In the genomic region with DNA sequence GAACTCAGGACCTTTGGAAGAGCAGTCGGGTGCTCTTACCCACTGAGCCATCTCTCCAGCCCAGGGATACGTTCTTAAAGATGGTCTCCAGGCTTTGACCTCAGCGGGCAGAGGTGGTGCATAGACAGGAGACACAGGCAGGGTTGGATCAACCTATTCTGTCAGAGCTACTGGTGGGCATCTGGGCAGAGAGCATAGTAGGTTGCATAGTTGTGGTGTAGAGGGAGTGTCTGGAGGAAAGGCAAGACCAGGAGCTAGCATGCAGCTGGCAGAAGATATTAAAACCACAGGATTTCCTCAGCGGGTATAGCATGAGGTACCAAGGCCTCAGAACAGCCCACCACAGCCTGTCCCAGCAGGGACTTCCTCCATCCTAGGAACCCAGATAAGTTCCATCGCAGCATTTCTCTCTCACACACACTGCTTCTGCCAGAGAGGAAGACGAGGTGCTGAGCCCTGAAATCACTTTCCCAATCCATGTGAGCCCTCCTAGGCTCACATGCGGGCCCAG, we compare ENCODE assay signal across 8 mouse cellular contexts. TPM values are rescaled to one million over a fixed set of nuclear protein-coding genes. Genes with fewer than 3 reads are reported as not detected.
A peak's percentile ranks its signal among the peaks of the same experiment; 100 is the strongest.
DNase-seq lines count a peak whose midpoint lies in the region; ATAC-seq and TF ChIP-seq lines count a peak whose summit lies in the region.

No protein-coding gene starts in this region.

- no peak for DNase-seq in heart, postnatal 14 days
- no peak for DNase-seq in spleen, adult 2 months (ENCODE audit: low read depth in 1 of 2, low spot score in 2 of 2)
- no peak for DNase-seq in spleen, adult 18-20 months
- no peak for DNase-seq in limb, embryonic 10.5 days (ENCODE audit: low spot score)
- DNase-seq in thymus, postnatal 25 days, result peak; percentile 25
- DNase-seq in frontal cortex, postnatal 14 days (ENCODE audit: low spot score in 2 of 2), result no peak
- no peak for DNase-seq in left cerebral cortex, postnatal 36 days (ENCODE audit: low spot score in 2 of 2)

- intact Hi-C loops in heart, postnatal 14 days (cut with DNase I), result loop anchor here (2.0 to 5.0 kb wide), 2 partner anchors 17 to 67 kb away; partner anchors contain the start of gene Cuedc1
- intact Hi-C loops in left cerebral cortex, postnatal 36 days (cut with DNase I), result loop anchor here (5.0 kb wide), 1 partner anchor 47 kb away; no protein-coding TSS in a partner anchor

- TF ChIP-seq POLR2A in spleen, adult 2 months (IDR thresholded peaks at IDR 0.05; ENCODE audit: low read depth, low read length), result no peak

- H3K4me1 ChIP-seq in heart, embryonic 12.5 days (replicated peaks), result peaks cover 65% of the 10 kb centered on the region
- peaks cover 5% of the 10 kb centered on the region; the same call in 1 of the 2 replicates for H3K4me1 ChIP-seq in spleen, adult 2 months (ENCODE audit: control insufficient read depth, insufficient read depth, insufficient read length)
- peaks cover 60% of the 10 kb centered on the region for H3K4me1 ChIP-seq in limb, embryonic 10.5 days

- H3K36me3 ChIP-seq in heart, embryonic 12.5 days, result no peaks in the 10 kb centered on the region
- H3K36me3 ChIP-seq in spleen, adult 2 months (ENCODE audit: control insufficient read depth, insufficient read depth, low read length), result no peaks in the 10 kb centered on the region
- no peaks in the 10 kb centered on the region for H3K36me3 ChIP-seq in limb, embryonic 10.5 days

- 52% methylated on average over 7 of the region's 7 CpGs for WGBS in heart, embryonic 12.5 days
- WGBS in spleen, adult 2 months, result 19% methylated on average over 7 of the region's 7 CpGs
- 85% methylated on average over 7 of the region's 7 CpGs for WGBS in limb, embryonic 10.5 days

- H3K27me3 ChIP-seq in heart, embryonic 12.5 days (replicated peaks), result peaks cover under 1% of the 10 kb centered on the region; the same call in 1 of the 2 replicates
- no peaks in the 10 kb centered on the region for H3K27me3 ChIP-seq in spleen, adult 2 months (ENCODE audit: control insufficient read depth, insufficient read depth, low read length)
- H3K27me3 ChIP-seq in limb, embryonic 10.5 days (ENCODE audit: low read depth, poor library complexity, severe bottlenecking), result peaks cover 16% of the 10 kb centered on the region

- no peak for TF ChIP-seq CTCF in spleen, adult 2 months (IDR thresholded peaks at IDR 0.05; ENCODE audit: extremely low read depth, insufficient read depth, insufficient read length, insufficient replicate concordance)

- peak overlapping the region; percentile 79 for H3K27ac ChIP-seq in heart, embryonic 12.5 days (ENCODE audit: poor library complexity, severe bottlenecking)
- peak overlapping the region; percentile 37; the same call in 1 of the 2 replicates for H3K27ac ChIP-seq in spleen, adult 2 months (ENCODE audit: insufficient read depth, low read length)
- peak overlapping the region; percentile 82 for H3K27ac ChIP-seq in limb, embryonic 10.5 days

- no peaks in the 10 kb centered on the region for H3K9me3 ChIP-seq in heart, embryonic 12.5 days (replicated peaks)
- H3K9me3 ChIP-seq in limb, embryonic 10.5 days (replicated peaks), result no peaks in the 10 kb centered on the region

- peak overlapping the region; percentile 48; the same call in 1 of the 2 replicates for H3K9ac ChIP-seq in heart, embryonic 12.5 days

- 0 out of 2 replicates have a peak overlapping the region, but pooled peaks have one; percentile 8 for H3K4me2 ChIP-seq in heart, embryonic 12.5 days

- no peak for ATAC-seq in heart, embryonic 12.5 days (ENCODE audit: insufficient number of reproducible peaks, low FRiP score)

- no peak overlapping the region for H3K4me3 ChIP-seq in heart, embryonic 12.5 days
- no peak overlapping the region for H3K4me3 ChIP-seq in spleen, adult 2 months (ENCODE audit: extremely low read depth, insufficient read depth, insufficient read length)
- H3K4me3 ChIP-seq in limb, embryonic 10.5 days, result no peak overlapping the region

RNA-seq across cellular contexts. Expression of gene Mrps23, which starts 39.9 kb away (rescaled TPM):
- polyA plus RNA-seq in heart, embryonic 12.5 days (2016; fragmentation: Nextera tagmentation; extraction: Ambion mirVana), result 79.2 and 81.4 TPM in 2 replicates
- total RNA-seq in heart, postnatal 14 days (2021), result 100 to 1,000 TPM; 226 to 277 TPM
- 23.1 and 30.0 TPM in 2 replicates for polyA plus RNA-seq in spleen, adult 2 months (2012; rRNA removed)
- 57.9 and 68.1 TPM in 2 replicates for polyA plus RNA-seq in limb, embryonic 10.5 days (2016; fragmentation: Nextera tagmentation; extraction: Ambion mirVana)
- 10 to 100 TPM; 59.5 to 71.0 TPM for total RNA-seq in left cerebral cortex, postnatal 36 days (2021)
